In genomic region chr6:135827942-135828341, GRCm38 (mm10) we compare ENCODE assay signal across 10 mouse cellular contexts.
DNase-seq lines count a peak whose midpoint lies in the region; ATAC-seq and TF ChIP-seq lines count a peak whose summit lies in the region.
"Had no signal": no experiment of that assay in that cellular context is flagged by ENCODE, and none has a peak within 500 bp of the region (broad histone marks: within the 10 kb centered on the region; RNA-seq: fewer than 3 reads in every experiment).

No protein-coding gene starts in this region.

- H3K27me3 ChIP-seq in liver, adult 2 months (ENCODE audit: control insufficient read depth, insufficient read depth, low read length) = no peaks in the 10 kb centered on the region
- no peaks in the 10 kb centered on the region for H3K27me3 ChIP-seq in liver, embryonic 12.5 days (replicated peaks)
- H3K27me3 ChIP-seq in forebrain, embryonic 16.5 days (replicated peaks; ENCODE audit: control insufficient read depth, insufficient read depth, low read length) = no peaks in the 10 kb centered on the region
- H3K27me3 ChIP-seq: limb, embryonic 13.5 days; stomach, embryonic 15.5 days had no signal

- H3K36me3 ChIP-seq in liver, adult 2 months (ENCODE audit: control insufficient read depth, insufficient read depth, low read length) = no peaks in the 10 kb centered on the region
- no peaks in the 10 kb centered on the region for H3K36me3 ChIP-seq in liver, embryonic 12.5 days
- no peaks in the 10 kb centered on the region for H3K36me3 ChIP-seq in forebrain, embryonic 16.5 days (ENCODE audit: control insufficient read depth, insufficient read depth)
- H3K36me3 ChIP-seq: limb, embryonic 13.5 days; stomach, embryonic 15.5 days had no signal

- ATAC-seq in liver, embryonic 12.5 days = no peak
- peak; percentile 57; the same call in 1 of the 2 replicates for ATAC-seq in forebrain, embryonic 16.5 days

- H3K27ac ChIP-seq in liver, adult 2 months (replicated peaks; ENCODE audit: insufficient read depth, low read depth, low read length) = no peak overlapping the region
- no peak overlapping the region for H3K27ac ChIP-seq in liver, embryonic 12.5 days
- H3K27ac ChIP-seq in forebrain, embryonic 16.5 days (ENCODE audit: low read length) = no peak overlapping the region
- H3K27ac ChIP-seq: limb, embryonic 13.5 days; stomach, embryonic 15.5 days had no signal

- intact Hi-C loops in left cerebral cortex, postnatal 14 days (cut with DNase I) = loop anchor here (2.0 kb wide), 1 partner anchor 383 kb away; no protein-coding TSS in a partner anchor

- no peak overlapping the region for H3K4me2 ChIP-seq in liver, embryonic 12.5 days
- no peak overlapping the region for H3K4me2 ChIP-seq in forebrain, embryonic 16.5 days (ENCODE audit: low read length)
- H3K4me2 ChIP-seq: limb, embryonic 13.5 days; stomach, embryonic 15.5 days had no signal

- 18% methylated on average over 4 of the region's 4 CpGs for WGBS in liver, adult 2 months
- WGBS in liver, embryonic 12.5 days (ENCODE audit: insufficient replicate concordance) = 14% methylated on average over 4 of the region's 4 CpGs
- WGBS in forebrain, embryonic 16.5 days = 20% methylated on average over 4 of the region's 4 CpGs

- no peak for TF ChIP-seq POLR2A in liver, adult 2 months (IDR thresholded peaks at IDR 0.05; ENCODE audit: extremely low read depth, insufficient read depth, low read length)

- H3K4me1 ChIP-seq in liver, adult 2 months (ENCODE audit: control insufficient read depth, insufficient read depth, low read length) = no peaks in the 10 kb centered on the region
- H3K4me1 ChIP-seq in liver, embryonic 12.5 days = no peaks in the 10 kb centered on the region
- H3K4me1 ChIP-seq in forebrain, embryonic 16.5 days (replicated peaks; ENCODE audit: control insufficient read depth, insufficient read depth, low read length) = no peaks in the 10 kb centered on the region
- H3K4me1 ChIP-seq: stomach, embryonic 15.5 days had no signal

- no peak overlapping the region for H3K4me3 ChIP-seq in liver, adult 2 months (ENCODE audit: insufficient read depth, low read depth, low read length)
- H3K4me3 ChIP-seq in liver, embryonic 12.5 days = no peak overlapping the region
- H3K4me3 ChIP-seq in forebrain, embryonic 16.5 days (replicated peaks; ENCODE audit: low read length) = no peak overlapping the region
- H3K4me3 ChIP-seq: limb, embryonic 13.5 days; stomach, embryonic 15.5 days had no signal

- H3K9ac ChIP-seq in liver, adult 2 months (ENCODE audit: low read depth, low read length) = no peak overlapping the region
- H3K9ac ChIP-seq in liver, embryonic 12.5 days = no peak overlapping the region
- H3K9ac ChIP-seq in forebrain, embryonic 16.5 days (replicated peaks; ENCODE audit: low read depth, low read length) = no peak overlapping the region
- H3K9ac ChIP-seq: limb, embryonic 13.5 days; stomach, embryonic 15.5 days had no signal

- no peaks in the 10 kb centered on the region for H3K79me2 ChIP-seq in liver, adult 2 months (ENCODE audit: control insufficient read depth, insufficient read depth, low read length)

- no peaks in the 10 kb centered on the region for H3K9me3 ChIP-seq in liver, embryonic 12.5 days (replicated peaks)
- no peaks in the 10 kb centered on the region for H3K9me3 ChIP-seq in forebrain, embryonic 16.5 days (ENCODE audit: control insufficient read depth, low read length)
- H3K9me3 ChIP-seq: limb, embryonic 13.5 days; stomach, embryonic 15.5 days had no signal

- peak; percentile 64 for TF ChIP-seq CTCF in liver, adult 2 months (IDR thresholded peaks at IDR 0.05; ENCODE audit: low read depth, low read length)

- peak; percentile 27 for DNase-seq in liver, adult 2 months (ENCODE audit: extremely low read depth, low read depth, low spot score)
- peak; percentile 26 for DNase-seq in WW6 (ENCODE audit: low read depth, low spot score)
- peak; percentile 58 to 62 for DNase-seq in cerebellum, adult 18-20 months
- DNase-seq in left cerebral cortex, postnatal 14 days (ENCODE audit: low spot score in 2 of 2) = peak; percentile 51 to 68
- peak; percentile 16 for DNase-seq in retina, adult 2 months (ENCODE audit: low read depth, low spot score)
- no peak for DNase-seq in B cell, adult 2 months

Comparison
In these comparisons a context has a peak if more than half of its experiments do, and no peak if none do; other contexts are left out.
1. DNase-seq: peak in liver, adult 2 months (single experiment), WW6 (single experiment), cerebellum, adult 18-20 months (2 of 2), left cerebral cortex, postnatal 14 days (2 of 2) and retina, adult 2 months (single experiment); none in B cell, adult 2 months (0 of 2).